Mouse (Mus musculus) ZHBTc4 (cell line): Measurements from ENCODE around the gene Cyba.

Experiments used
- DNase-seq: peaks from one replicate; pipeline ENCODE4 v3.0.0-alpha.2; 2011; ENCODE audit warnings: low read depth, low spot score

Cyba gene

GRCm38 (mm10) chr8:122432443-122433268, at the start of gene Cyba:
TSS of gene Cyba (minus strand) at chr8:122432930.
- peak; percentile 80 for DNase-seq

- no peak for DNase-seq
Observed at GRCm38 (mm10) chr8:122482448-122482847, 49.7 kb upstream of the Cyba start.

- DNase-seq: peak; percentile 97
Observed at GRCm38 (mm10) chr8:122475580-122476320, 43.0 kb upstream of the Cyba start, which contains the start of the genes Rnf166 and Ctu2. TSS of gene Rnf166 (minus strand) at chr8:122476064. TSS of gene Ctu2 (plus strand) at chr8:122476143.

DNA sequence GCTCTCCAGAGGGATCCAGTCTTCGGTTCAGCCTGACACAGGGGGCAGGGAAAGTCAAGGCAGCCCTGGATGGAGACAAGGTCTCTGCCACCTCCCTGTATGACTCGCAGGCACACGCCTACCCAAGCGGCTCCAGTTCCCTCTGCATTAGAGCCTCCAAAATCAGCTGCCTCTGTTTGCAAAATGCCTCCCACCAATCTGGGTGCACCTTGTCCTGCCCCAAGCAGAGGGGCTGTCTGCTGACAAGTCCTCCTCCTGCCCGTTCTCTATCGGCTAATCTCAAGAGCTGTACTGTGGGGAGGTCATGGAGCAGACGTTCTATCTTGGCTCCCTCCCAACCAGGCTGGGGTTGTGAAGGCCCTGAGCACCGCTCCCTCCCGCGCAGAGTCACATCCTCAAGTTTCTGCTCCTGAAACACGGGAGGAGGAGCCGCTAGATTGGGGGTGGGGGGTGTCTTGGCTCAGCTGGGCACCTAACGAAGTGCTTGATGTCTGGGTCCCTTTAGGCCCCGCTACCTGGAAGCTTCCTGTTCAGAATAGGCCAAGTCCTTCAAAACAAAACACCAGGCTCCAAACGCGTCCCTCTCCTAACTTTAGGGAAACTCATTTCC, 42.3 kb upstream of the Cyba start:
- peak; percentile 25 for DNase-seq

GRCm38 (mm10) chr8:122473911-122474421, 41.2 kb upstream of the Cyba start:
- peak; percentile 64 for DNase-seq

GRCm38 (mm10) chr8:122470691-122471090, 38.0 kb upstream of the Cyba start:
- DNase-seq: no peak

DNA sequence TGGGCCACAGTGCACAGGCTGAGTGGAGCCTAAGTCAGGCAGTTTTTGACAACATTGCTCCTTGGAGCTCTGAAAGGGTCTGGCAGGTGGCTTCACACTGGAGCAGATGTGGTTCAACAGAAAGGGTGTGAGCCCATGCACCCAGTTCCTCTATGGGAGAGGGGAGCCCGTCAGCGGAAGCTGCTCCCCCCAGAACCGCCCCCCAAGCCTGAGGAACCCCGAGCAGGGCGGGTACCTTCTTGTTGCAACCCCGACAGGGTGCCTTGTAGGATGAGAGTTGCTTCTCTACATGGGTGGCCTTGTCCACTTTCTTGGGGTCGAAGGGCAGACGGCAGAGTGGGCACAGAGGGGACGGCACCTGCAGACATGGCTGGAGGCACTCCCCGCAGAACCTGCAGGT, 37.2 kb upstream of the Cyba start:
- no peak for DNase-seq

GRCm38 (mm10) chr8:122469407-122469806, 36.7 kb upstream of the Cyba start:
- no peak for DNase-seq

GRCm38 (mm10) chr8:122467816-122468215, 35.1 kb upstream of the Cyba start:
- DNase-seq: no peak

DNA sequence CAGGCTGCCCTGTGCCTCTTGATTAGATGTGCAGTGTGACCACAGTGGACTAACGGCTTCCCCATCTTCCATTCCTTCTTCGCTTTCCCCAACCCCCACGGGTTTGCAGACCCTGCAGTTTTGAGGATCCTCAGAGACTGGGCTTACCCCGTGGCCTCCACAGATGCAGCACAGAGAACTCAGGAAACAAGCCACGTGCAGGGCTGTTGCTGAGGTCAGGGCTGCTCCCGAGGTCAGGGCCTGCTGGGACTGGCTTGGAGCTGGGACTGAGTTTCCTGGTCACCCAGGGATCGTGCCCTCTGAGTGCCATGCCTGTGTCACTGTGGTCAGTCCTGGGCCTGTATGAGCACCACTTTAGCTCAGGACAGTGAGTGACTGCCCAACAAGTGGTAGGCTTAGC, 32.3 kb upstream of the Cyba start:
- DNase-seq: no peak

DNA sequence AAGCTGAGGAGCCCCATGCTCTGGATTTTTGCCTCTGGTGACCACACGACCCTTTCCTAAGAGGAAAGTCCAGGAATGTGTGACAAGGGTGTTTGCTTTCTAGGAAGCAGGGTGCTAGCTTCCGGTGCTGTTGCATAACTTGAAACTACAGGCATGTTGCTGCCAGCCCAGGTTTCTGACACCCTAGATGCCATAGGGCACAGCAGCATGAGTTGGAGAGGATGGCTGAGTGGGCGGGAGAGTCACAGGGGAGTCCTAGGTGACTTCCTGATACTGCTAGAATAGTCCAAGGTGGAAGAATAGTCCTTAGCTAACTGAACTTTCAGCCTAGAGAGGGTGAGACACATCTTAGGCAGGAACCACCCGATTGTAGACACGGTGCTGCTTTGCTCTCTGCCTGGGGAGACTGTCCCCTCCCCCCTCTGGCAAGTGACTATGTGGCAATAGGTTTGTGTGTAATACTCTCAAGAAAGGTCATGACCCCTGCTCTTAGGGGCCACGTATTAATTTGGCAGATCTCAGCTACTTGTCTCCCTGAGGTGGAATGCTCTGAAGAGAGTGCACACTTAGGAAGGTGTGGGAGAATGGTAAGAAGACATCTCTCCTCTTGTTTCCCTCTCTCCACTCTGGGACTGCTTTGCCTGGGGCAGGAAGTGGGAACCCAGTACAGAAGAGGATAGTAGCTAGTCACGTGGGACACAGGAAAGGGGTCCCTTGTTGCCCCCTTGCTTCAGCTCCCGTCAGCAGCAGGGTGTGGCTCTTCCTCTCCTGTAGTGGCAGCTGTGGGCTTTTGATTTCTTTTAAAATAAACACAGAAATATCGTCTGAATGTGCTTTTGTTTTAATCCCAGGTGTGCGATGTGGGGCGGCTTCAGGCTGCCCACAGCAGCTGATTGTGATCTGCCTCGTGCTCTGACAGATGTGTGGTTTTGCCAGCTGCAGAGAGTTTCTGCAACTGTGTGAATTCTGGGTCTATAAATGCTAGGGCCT, 31.2 kb upstream of the Cyba start:
- DNase-seq: no peak

- no peak for DNase-seq
Observed at GRCm38 (mm10) chr8:122462510-122462909, 29.8 kb upstream of the Cyba start.

GRCm38 (mm10) chr8:122461473-122462148, 28.9 kb upstream of the Cyba start:
- no peak for DNase-seq

GRCm38 (mm10) chr8:122460524-122461472, 28.1 kb upstream of the Cyba start, which contains the start of gene Snai3:
TSS of gene Snai3 (minus strand) at chr8:122460733.
- DNase-seq: peak; percentile 76

DNA sequence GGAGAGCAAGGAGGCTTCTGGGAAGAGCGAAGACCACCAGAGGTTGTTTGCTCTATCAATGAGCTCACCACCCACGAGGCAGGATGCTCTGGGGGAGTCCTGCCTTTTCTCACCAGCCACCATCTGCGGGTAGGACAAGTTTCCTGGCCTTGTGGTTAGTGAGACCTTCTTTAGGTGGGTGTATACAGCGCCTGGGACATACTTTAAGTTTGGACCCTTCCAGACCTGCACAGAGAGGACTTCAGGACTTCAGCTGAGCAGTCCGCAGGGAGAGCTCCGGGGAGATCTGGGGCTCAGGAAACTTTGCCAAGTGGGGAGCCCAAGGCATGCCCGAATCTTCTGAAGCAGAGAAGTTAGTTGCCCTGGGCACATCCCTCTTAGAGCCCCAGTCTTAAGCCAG, 27.3 kb upstream of the Cyba start:
- no peak for DNase-seq

DNA sequence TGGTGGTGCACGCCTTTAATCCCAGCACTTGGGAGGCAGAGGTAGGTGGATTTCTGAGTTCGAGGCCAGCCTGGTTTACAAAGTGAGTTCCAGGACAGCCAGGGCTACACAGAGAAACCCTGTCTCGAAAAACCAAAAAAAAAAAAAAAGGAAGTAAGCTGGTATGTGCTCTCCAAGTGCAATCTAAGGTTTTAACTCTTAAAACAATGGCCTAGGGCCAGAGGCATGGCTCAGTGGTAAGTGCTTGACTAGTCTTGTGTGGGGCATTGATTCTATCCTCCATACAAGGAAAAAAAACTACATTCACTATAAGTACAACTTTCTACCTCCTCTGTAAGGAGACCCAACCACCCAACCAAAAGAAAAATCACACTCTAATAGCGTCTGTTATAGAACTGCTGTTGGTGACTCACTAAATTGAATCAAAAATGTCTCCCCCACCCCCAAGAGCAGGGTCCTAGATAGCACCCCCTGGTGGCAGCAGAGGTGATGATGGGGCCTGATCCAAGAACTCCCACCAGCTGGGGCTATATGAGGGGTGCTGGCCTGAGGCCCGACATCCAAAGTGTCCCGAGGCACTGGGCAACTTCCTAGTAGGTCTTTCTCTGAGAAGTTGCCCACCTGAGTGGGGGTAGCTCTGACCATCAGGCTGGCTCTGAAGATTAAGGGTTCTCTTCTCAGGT, 26.6 kb upstream of the Cyba start:
- DNase-seq: peak; percentile 64

- DNase-seq: no peak
Observed at GRCm38 (mm10) chr8:122457171-122457570, 24.4 kb upstream of the Cyba start.

- DNase-seq: no peak
Observed at GRCm38 (mm10) chr8:122454409-122454808, 21.7 kb upstream of the Cyba start.
